Mouse (Mus musculus): ENCODE data around the gene Pde4d.

The Pde4d gene

DNA sequence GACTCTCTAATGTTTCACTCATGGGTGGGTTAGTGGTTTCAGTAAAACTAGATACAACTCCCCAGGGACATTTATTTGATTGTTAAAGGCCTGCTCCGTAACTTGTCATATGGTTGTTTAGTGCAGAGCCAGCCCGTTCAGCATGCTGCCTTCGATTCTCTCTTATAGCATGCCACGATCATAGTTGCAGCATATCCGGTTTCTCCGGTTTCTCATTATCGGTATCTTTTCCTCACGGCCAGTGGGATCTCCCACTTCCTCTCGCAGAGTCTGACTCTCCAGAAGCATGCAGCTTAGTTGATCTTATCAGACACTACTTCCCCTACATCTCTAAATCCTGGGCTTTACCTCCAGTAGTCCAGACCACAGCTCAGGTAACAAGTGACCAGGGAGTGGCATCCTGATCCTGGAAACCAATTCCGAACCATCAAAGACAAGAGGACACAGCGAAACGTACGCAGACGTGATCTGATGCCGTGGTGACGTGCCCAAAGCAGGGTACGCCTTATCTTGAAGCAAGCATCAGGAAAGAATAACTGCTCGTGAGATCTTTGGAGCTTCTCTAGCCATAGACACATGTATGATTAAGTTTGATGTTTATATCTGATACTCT lies 782.2 kb downstream of the Pde4d start:
- in situ Hi-C loops (cut with MseI, MboI) = loop anchor here (5.0 to 10.0 kb wide), 3 partner anchors 110 to 315 kb away; no protein-coding TSS in a partner anchor

DNA sequence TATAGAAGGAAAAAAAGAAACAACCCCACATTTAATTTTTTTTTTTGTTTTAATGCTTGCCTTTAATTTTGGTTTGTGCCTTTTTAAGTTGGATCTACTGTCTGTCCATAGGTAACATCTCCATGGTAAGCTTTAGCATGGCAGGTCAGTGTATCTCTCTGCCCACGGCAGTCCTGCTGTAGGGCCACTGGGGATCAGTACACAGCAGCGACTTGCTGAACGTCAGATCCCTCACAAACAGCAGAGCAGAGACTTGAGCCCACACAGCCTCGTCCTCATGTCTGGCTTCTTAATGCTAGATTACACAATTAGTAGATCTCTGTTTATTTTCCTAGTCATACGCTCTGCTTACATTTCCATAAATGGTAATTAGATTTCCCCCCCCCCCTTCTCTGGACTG lies 782.8 kb downstream of the Pde4d start:
- in situ Hi-C loops (cut with MseI, MboI) = loop anchor here (5.0 to 10.0 kb wide), 3 partner anchors 110 to 315 kb away; no protein-coding TSS in a partner anchor

DNA sequence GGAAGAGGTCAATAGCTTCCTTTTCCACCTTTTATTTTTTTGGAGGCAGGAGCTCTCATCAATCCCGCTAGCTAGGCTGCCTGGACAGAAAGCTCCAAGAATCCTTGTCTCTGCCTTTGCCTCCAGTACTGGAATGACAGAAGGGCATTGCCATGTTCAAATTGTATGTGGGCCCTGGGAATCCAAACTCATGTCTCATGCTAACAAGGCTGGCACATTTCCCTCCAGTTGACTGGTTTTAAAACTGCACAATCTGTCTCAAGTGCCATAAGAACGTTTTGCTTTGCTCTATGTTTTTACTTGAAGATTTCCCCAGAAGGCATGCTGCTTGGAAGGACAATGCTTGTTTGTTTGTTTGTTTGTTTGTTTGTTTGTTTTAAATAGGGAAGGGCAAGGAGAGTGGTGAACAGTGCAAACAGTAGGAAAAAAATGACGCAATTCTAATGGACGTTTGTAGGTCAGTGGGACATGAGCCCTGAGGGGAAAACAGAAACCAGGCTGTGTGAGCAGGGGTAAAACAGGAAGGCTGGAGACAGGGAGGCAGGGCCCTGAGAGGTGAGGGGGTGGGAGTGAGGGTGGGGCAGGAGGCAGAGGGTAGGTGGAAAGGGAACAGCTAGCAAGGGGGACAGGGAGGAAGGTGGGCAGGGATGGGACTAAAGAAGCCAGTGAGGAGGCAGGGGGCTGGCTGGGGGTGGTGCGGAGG lies 784.3 kb downstream of the Pde4d start:
- in situ Hi-C loops (cut with MseI, MboI) = loop anchor here (5.0 to 10.0 kb wide), 3 partner anchors 108 to 313 kb away; no protein-coding TSS in a partner anchor

DNA sequence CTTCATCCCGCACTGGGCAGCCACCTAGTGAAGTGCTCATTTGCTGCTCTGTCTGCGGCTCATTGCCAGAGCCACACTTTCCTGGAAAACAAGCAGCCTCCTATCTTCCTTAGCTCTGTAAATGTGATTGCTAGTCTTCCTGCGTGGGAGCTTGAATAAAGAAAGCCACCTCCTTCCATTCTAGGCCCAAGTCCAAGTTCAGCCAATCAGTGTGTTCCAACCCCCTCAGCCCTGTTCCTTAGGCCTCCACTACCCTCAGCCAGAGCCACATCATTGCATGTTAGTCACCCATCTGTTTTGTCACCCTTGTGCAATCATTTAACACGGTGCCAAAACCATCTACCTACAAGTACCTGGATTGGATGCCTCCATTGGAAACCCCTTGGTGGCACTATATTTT lies 786.3 kb downstream of the Pde4d start:
- in situ Hi-C loops (cut with MseI, MboI) = loop anchor here in 1 of 2 experiments (10.0 kb wide), 1 partner anchor 309 kb away; no protein-coding TSS in a partner anchor

DNA sequence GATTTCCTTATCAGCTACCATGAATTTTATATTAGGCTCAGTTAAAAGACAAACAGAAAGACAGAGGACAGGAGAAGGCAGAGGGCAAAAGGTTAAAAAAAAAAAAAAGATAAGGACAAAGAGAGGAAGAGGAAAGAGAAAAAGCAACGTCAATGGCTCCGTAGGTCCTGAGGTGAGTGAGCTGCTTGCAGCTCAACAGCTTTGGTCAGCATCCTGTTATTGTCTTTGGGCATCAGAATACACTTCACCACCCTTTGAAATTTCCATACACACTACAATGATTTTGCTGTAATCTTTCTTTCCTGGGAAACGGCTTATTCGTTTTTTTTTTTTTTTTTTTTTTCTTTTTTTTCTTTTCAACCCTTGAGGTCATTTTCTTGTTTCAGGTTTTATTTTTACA lies 788.9 kb downstream of the Pde4d start:
- in situ Hi-C loops (cut with MseI, MboI) = loop anchor here in 1 of 2 experiments (10.0 kb wide), 1 partner anchor 306 kb away; no protein-coding TSS in a partner anchor

DNA sequence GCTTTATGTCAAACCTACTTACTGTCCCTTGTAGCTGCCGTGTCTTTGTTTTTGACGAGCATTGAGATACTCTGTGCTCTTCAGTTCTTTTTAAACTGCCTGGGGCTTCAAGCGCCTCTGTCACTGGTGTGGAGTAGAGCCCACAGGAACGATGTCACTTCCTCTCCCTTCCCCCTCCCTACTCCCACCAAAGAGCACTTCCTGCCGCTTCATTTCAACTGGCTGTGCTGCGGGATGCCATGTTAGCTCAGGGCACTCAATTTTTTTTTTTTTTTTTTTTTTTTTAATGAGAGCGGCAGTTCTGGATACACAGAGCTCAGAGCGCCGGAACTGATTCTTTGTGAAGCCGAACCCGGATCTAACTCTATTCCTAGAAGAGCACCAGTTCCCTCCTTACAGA lies 789.5 kb downstream of the Pde4d start:
- in situ Hi-C loops (cut with MseI, MboI) = loop anchor here in 1 of 2 experiments (10.0 kb wide), 1 partner anchor 306 kb away; no protein-coding TSS in a partner anchor

DNA sequence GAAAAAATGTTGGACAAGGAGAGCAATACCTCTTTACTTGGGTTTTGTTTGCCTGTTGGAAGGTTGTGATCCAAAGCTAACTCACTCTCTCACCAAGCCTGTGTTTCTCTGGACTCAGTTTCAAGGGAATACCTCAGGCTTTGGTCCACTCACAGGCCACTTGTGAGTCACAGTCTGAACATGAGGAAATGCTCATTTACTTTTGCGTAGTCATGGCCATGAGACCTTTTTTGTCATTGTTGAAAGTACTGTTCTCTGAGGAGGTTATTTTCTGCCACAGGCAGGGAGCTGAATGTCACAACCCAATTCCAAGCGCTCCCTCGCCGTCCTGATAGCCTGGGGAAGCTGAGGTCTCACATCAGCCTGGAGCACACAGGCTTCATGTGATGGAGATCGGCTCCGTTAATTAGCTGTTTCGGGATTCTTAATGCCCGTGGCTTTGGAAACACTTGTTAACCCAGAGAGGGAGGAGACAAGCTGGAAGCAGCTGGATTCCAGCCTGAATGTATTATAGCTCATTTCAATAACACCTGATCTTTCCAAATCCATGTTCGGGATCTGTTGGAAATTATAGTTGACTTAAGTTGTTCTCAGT lies 792.8 kb downstream of the Pde4d start:
- in situ Hi-C loops (cut with MseI, MboI) = no loop called here

DNA sequence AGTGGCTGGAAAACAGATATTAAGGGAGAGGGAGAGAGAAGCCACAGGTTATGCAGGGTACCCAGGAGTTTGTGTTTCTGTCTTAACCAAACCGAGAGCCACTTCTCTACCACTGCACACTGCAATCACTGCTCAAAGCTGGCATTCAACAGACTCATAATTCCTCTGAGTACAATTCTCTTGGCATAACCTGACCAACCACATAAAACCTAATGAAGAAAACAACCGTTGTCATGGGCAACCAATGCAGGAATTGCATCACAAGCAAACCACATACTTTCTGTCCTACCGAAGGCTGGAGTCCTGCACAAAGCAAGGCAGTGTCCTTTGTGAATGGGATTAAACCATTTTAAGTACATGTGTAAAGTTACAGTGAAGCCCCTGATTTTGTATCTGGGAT lies 793.4 kb downstream of the Pde4d start:
- in situ Hi-C loops (cut with MseI, MboI) = no loop called here

DNA sequence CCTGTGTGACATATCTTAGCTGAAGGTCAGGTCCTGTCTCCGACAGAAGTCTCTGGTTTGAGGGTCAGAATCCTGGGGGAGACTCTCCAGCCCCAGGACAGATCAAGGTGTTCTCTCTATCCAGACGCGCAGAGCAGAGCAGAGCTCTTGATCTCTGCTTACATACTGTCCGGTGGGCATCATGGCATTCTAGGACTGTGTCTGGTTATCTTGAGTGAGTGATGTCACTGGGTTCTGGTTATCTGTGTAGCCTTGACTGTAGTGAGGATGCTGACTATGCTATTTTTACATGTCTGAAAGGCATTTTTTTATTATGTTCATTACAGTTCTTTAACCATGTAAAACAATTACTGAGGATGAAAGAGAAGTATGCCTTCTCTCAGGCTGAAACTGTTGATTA lies 797.3 kb downstream of the Pde4d start:
- in situ Hi-C loops (cut with MseI, MboI) = no loop called here

DNA sequence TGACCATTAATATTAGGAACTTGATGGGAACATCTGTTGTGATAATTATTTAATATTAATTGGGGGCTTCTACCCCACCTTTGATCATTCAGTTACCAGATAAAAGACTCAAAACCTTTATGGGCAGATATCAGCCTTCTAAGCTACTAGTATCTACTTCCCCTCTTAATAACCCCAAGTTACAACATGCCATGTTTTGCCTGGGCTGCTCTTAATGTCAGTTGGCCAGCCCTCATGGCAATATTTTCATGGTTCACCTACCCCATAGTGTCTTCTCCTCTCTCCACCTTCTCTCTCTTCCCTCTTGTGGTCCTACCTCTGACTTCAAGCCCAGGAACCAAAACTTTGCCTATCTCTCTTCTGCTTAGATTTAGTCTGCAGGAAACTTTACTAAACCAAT lies 799.6 kb downstream of the Pde4d start:
- in situ Hi-C loops (cut with MseI, MboI) = no loop called here

DNA sequence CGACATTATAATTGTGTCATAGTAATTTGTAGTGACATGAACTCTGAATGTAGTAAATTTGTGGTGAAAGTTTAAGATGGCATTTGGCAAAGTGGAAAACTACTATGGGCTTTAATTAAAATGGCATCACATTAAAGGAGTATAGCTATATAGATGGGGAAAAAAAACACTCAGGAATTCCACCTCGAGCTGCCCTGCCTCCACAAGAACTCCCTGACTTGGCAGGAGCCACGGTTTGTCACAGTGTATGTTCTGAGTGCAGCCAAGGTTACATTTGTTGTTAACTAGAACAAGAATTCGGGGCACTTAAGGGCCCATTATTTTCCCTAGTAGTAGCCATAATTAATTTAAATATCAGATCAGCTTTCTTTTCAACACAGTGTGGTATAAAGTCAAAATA lies 805.9 kb downstream of the Pde4d start:
- in situ Hi-C loops (cut with MseI, MboI) = loop anchor here in 1 of 2 experiments (25.0 kb wide), 1 partner anchor 482 kb away; no protein-coding TSS in a partner anchor

DNA sequence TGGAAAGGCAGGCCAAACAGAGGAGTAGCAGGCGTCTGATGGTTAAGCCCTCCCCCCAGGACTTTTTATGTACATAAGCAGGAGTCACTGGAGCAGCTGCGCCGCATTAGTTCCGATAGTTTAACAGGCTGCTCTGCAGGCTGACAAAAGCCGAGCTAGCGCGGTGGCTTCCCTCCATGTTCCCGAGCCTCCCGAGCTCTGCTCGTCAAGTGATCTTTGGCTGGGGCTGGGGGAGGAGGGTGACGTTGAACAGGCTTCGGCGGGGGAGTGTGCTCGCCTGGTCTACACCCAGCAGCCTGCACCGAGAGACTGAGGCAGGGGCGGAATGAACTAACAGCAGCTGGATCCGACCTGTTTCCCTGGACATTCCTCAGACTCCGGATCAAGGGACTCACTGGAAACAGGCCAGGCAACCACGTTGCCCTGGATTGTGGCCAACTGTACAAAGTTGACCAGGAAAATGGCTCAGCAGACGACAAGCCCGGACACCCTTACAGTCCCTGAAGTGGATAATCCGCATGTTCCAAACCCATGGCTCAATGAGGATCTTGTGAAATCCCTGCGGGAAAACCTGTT lies 810.6 kb downstream of the Pde4d start:
- in situ Hi-C loops (cut with MseI, MboI) = loop anchor here in 1 of 2 experiments (25.0 kb wide), 1 partner anchor 477 kb away; no protein-coding TSS in a partner anchor

DNA sequence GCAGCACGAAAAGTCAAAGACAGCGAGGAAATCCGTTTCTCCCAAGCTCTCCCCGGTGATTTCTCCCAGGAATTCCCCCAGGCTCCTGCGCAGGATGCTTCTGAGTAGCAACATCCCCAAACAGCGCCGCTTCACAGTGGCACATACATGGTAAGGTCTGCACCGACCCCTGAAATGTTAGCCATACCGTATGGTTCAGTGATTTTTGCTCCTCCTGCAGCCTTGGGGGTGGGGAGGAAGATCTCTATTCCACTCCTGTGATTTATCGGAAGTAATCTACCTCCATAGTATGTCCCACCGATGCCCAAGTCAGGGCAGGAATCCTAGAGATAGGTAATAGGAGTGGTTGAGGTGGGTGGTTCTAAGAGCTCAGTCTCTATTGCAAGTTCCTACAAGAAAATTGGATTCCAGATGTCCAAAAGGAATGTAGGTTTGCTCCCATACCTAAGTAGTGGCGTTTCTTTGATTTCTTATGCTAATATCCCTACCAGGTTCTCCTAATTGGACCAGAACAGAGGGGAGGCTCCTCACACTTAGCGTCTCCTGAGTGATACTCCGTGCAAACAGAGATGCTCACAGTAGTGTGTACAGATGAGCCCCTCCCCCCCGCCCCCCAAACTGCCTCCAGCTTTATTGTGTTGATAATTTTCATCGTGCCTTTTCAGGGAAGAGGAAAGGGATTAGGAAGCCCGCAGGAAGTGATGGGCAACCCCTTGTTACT lies 811.2 kb downstream of the Pde4d start:
- in situ Hi-C loops (cut with MseI, MboI) = loop anchor here in 1 of 2 experiments (25.0 kb wide), 1 partner anchor 476 kb away; no protein-coding TSS in a partner anchor

DNA sequence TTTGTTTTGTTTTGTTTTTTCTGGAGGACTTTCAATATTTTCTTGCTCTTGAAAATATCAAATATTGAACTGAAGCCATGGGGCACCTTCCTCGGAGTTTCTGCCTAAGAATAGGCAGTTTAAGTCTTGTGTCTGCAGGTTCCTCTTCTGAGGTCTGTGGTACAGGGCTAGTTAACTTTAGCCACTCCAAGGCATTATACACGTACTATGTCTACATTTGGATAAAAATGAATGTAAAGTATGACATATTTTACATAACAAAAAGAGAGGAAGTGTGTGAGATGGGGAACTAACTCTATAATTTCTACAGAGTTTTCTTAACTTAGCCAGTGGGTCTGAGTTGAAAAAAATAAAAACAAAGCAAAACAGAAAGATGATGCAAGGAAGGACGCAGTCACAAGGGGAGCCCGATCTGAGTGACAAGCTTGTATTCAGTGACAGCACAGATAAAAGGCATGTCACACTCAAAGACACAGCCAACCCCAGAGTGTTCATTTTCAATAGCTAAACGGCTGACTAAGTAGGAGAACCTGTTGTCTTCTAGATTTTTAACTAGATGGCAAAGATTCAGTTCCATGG lies 812.0 kb downstream of the Pde4d start:
- in situ Hi-C loops (cut with MseI, MboI) = loop anchor here in 1 of 2 experiments (25.0 kb wide), 1 partner anchor 476 kb away; no protein-coding TSS in a partner anchor

DNA sequence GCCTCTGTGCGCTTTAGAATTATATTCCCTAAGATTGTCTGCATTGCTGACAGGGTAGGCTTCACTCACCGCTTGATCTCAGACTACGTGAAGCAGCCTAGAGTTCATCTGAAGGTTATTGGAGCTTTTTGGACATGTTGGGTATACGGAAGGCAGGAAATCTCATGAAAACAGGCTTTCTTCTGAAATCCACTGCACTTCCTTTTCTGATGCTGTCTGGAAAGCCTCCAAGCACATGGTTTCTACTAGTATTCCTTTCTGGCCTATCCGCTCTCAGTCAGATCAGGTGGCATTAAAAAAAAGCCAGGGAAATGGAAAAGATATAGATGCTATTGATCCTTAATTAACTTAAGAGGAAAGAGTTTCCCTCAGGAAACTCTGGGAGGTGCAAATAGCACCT lies 812.8 kb downstream of the Pde4d start:
- in situ Hi-C loops (cut with MseI, MboI) = loop anchor here in 1 of 2 experiments (25.0 kb wide), 1 partner anchor 475 kb away; no protein-coding TSS in a partner anchor

DNA sequence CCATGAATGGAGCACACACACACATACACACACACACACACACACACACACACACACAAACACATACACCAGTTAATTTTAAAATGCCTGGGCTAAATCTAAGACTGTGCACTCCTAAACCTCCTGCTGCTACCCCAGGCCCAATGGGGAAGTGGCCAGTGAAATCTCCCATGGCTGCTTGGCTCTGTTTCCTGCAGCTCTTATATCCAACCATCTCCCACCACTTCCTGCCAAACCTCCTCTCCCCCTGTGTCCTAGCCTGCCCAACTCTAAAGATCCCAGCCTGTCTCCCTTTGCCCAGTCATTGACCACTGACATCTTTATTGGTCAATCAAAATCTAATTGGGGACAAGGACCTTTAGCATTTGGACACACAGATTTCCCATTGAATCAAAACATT lies 814.1 kb downstream of the Pde4d start:
- in situ Hi-C loops (cut with MseI, MboI) = loop anchor here in 1 of 2 experiments (25.0 kb wide), 1 partner anchor 473 kb away; no protein-coding TSS in a partner anchor

DNA sequence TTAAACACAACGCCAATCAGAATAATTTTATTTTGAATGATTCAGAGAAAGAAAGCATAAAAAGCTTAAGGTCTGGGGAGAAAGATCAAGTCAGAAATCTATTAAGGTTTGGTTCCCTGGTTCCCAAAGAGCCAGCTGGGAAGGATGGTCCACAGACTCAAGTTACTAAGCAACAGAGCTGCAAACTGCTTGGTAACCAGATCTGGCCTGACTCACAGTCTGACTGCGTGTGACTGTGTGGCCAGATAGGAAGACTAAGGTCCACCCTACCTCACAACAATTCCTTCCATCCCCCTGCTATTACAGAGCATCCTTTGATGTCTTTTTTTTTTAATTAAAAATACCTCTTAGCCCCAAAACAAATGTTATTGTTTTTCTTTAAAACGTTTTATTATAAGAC lies 818.5 kb downstream of the Pde4d start:
- in situ Hi-C loops (cut with MseI, MboI) = loop anchor here in 1 of 2 experiments (25.0 kb wide), 1 partner anchor 469 kb away; no protein-coding TSS in a partner anchor

DNA sequence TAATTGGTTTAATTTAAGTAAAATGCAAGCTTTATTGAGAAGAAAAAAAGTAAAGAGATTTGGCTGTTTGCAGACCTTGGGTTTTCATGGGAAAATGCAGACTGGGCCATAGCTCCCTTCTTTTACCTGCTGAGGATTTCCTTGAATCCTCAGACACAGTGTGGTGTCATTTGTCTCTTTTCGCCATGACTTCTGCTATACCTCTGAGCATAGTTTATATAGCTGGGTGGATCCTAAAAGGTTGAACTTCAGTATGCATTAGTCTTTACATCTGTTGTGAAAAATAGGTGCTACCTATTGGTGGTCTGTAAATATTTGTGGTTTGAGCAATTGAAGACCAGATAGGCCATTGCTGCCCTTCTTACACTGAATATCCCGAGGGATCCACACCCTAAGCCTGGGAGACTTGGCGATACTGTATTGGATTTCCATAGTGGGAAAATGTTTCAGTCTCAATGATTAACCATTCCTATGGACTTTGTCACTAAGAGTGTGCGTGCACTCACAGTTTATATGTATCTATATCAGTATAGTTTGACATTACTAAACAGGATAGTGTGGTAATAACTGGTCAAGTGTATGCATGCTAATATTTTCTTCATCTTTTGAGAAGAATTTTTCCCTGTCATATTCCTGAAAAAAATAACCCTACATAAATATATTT lies 819.0 kb downstream of the Pde4d start:
- in situ Hi-C loops (cut with MseI, MboI) = loop anchor here in 1 of 2 experiments (25.0 kb wide), 1 partner anchor 469 kb away; no protein-coding TSS in a partner anchor

DNA sequence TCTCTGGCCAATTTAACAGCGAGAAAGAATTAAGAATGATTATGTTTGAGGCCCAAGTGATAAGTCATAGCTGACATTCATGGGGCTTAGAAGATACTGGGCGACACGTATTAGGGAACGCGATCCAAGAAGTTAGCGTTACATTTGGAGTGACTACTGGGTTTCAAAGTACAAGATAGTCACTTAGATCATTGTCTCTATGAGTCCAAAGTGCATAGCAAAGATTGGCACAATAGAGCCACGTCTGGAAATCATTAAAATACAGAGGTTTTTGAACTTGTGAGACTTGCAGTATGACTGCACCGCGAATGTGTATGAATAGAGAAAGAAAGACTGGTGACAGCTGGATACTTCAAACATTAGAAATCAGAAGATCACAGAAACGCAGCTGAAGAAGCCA lies 825.1 kb downstream of the Pde4d start:
- in situ Hi-C loops (cut with MseI, MboI) = loop anchor here in 1 of 2 experiments (25.0 kb wide), 1 partner anchor 462 kb away; no protein-coding TSS in a partner anchor

DNA sequence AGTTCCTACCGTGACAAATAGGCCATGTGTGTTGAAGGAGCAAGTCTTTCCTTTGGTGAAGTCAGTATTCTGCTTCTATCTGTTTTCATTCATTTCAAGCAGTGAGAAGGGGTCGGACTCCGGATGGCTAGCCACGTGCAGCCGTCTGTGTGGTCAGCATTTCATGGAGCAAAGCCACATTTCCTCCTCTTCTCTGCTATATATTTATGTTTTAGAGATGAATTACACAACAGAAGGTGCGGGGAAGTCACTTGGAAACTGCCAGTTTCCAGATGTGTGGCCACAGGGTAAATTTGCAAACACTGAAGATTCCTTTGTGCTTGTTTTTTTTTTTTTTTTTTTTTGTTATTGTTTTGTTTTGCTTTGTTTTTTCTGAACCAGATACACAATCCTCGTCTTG lies 828.0 kb downstream of the Pde4d start:
- in situ Hi-C loops (cut with MseI, MboI) = no loop called here

Measured in mouse trophoblast stem cell (cell line).